Mouse (Mus musculus) hindlimb bud, embryonic 11.5 days (tissue): ENCODE measurements around the gene Mthfsd.

Experiments
- DNase-seq: peaks from one replicate; pipeline ENCODE4 v3.0.0-alpha.2; 2012; ENCODE audit warnings: low read depth, low spot score; ENCODE audit errors: extremely low spot score

Gene Mthfsd

GRCm38 (mm10) chr8:121089631-121090380, 18.4 kb downstream of the Mthfsd start:
- no peak for DNase-seq

GRCm38 (mm10) chr8:121088871-121089630, 19.1 kb downstream of the Mthfsd start:
- DNase-seq, result no peak

DNA sequence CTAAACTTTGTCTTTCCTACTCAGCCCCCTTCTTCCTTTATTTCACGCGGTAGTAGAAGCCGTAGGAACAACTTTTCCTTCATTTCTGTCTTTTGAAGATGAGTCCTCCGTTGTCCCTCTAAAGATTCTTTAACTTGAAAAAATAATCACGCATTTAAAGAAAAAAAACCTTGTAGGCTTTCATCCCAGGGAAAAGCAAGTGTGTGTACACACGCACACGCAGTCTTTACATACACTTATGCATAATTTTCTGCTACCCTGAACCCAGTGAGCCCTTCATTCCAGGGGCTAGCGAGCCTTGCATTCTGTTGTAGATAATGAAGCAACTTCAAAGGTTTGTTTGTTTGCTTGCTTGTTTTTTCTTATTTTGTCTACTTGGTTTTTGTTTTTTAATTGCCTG, 19.9 kb downstream of the Mthfsd start:
- DNase-seq, result no peak

GRCm38 (mm10) chr8:121086004-121086900, 21.9 kb downstream of the Mthfsd start:
- no peak for DNase-seq

- no peak for DNase-seq
Measured at GRCm38 (mm10) chr8:121085561-121085960, 22.6 kb downstream of the Mthfsd start.

- no peak for DNase-seq
Measured at GRCm38 (mm10) chr8:121085011-121085410, 23.2 kb downstream of the Mthfsd start.

- no peak for DNase-seq
Measured at GRCm38 (mm10) chr8:121084210-121084951, 23.8 kb downstream of the Mthfsd start, which contains the start of gene Foxf1. Gene Foxf1 (plus strand): TSS chr8:121084386.

DNA sequence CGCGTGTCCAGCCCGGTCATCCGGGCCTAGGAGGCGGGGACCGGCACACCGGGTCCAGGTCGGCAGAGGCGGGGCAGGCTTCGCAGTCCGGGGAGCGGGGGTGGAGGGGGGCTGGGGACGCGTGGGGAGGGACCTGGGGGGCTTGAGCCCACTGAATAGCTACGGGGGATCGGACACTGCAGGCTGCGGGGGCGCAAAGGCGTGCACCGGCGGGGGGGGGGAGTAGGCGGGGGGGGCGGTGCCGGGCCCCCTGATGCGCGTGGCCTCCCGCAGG, 24.3 kb downstream of the Mthfsd start:
- no peak for DNase-seq

DNA sequence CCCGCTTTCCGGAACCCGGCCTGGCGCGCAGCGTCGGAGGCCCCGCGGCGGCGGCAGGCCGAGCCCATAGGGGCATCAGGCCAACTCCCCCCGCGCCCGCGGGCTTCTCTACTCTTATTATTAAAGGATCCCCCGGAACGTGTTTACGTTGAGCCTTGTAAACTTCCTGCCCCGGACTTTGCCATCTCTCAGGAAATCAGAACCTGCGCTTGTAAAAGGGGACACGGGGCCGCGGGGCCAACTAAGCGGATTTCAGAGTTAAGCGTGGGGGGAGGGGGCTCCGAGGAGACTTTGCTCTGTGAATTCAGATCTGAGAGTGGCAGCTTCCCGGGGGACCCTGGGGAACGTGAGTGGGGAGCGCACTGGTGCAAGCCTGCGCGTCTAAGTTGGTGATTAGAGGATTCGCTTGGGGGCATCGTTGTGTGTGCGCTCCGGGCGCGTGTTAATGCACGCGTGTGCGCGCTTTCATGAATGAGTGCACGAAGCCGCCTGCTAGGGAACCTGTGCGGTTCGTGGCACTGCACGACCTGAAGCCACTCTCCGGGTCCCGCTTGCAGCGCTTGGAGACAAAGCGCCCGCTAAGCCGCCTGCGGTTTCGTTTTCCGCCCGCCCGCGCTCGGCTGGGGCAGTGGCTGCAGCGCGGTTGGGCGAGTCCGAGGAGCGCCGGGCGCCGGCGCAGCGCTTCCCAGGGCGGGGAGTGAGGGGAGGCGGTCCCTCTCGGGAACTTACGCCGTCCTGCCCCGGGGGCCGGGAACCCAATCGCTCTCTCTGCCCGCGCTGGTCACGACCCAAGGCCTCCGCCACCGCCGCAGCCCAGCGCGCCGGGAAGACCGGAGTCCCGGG, 24.9 kb downstream of the Mthfsd start:
- DNase-seq, result no peak

DNA sequence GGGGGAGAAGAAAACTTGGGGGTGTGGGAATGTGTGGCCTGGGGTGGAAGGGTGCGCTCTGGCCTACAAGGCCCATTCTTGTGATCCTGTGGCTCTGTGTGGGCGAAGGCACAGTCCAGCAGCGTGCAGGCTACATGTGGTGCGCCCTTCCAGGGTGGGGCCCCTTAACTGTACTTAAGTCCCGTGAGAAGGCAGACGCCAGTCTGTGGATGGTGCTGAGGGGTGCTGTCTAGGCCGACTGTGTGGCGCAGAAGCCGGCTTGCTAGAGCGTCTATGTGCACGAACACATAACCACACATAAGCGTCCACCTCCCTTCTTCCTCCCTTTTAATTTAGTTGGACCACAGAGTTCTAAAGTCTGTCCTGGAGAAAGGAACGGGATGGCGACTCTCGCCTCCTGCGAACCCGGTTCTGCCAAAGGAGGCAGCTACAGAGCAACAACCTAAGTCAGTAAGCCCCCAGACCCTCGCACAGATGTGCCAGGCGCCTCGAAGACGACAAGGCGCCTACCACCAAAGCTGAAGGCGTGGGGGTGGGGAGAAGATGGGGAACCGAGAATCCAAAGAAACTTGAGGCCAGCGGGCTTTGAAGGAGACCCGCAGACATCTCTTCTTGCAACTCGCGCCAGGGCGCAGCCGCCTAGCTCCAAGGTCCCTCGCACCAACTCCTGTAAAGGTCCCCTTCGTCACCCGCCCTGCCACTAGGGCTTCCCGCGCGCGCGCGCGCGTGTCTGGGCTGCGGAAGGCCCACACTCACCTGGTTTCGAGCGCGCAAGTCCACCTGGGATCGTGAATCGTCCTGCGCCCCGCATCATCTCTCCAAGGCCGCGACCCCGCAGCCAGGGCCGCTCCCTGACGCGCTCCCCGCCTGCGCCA, 25.7 kb downstream of the Mthfsd start:
- DNase-seq, result no peak

DNA sequence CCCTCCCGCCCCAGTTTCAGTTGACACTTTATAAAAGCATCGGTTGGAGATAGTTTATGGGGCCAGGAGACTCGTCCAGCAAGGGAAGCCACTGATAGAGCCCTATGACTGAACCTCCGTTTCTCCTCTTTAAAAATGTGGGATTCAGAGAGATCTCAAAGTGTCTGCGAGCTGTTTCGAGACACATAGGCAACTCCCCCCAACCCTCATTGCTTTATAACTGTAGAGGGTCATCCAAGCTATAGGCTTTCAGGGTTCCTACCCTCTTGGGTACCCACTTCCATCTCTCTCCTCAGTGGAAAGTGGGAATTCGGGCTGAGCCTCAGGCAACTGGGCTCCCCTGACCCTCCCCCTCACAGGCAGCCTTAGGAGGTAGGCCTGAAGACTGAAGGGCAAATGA, 26.8 kb downstream of the Mthfsd start:
- no peak for DNase-seq

GRCm38 (mm10) chr8:121080361-121081090, 27.7 kb downstream of the Mthfsd start:
- no peak for DNase-seq

GRCm38 (mm10) chr8:121079944-121080343, 28.2 kb downstream of the Mthfsd start:
- no peak for DNase-seq

- DNase-seq, result no peak
Measured at GRCm38 (mm10) chr8:121079201-121079600, 29.0 kb downstream of the Mthfsd start.

- no peak for DNase-seq
Measured at GRCm38 (mm10) chr8:121078721-121079120, 29.5 kb downstream of the Mthfsd start.

DNA sequence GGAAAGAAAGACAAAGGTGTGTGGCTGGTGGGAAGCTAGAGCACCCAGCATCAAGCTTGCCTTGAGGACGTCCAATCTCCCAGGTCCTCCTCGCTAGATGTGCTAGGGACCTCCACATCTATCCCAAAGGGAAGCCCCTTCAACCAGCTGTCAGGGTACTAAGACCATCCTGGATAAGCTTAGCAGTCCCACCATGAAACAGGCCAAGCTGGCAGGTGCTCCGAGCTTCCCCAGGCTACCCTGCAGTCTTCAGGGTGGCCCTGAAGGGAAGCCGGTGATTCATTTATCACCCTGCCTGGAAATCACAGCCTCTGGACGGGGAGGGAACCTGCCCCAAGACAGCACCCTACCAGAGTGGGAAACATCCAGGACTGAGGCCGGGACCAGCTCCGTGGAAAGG, 31.6 kb downstream of the Mthfsd start:
- DNase-seq, result no peak

DNA sequence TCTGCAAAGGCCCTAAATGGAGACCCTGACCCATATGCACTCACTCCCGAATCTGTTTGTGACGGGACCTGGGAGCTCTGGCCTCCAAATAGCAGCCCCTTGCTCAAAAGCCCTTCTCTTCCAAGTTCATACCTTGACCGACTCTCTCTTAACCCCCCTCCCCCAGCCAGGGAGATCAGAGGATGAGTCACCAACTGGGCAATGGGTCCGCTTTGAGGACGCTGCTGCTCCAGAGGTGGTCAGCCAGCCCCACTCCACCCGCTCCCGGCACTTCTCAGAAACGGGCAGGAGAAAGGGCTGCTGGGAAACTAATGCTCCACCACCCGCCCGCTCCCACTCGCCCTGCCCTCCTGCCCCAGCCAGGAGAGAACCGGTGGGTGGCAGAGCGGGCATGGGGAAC, 32.3 kb downstream of the Mthfsd start:
- DNase-seq, result no peak

DNA sequence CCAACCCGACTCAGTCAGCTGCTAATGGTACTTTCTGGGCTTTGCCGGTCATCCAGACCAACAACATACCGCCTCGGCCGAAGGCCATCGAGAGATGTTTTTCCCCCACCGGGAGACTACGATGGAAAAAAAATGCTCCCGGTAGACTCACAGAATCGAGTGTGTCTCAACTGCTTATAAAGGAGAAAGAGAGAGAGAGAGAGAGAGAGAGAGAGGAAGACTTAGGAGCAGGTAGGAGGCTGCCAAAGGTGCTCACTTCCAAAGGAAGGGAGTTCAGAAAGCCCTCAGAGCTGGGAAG, 33.4 kb downstream of the Mthfsd start:
- DNase-seq, result no peak
